Mouse (Mus musculus) left cerebral cortex, adult 18-20 months (tissue): ENCODE results near the gene Aldh3b1. TPM values are rescaled to one million over a fixed set of nuclear protein-coding genes. Genes with fewer than 3 reads are reported as not detected.

Experiments
- DNase-seq, 2 experiments: peaks; one replicate each; pipeline ENCODE4 v3.0.0; 2021 to 2022; ENCODE audit warnings: low spot score in 2 of 2, mixed read lengths in 1 of 2
- total RNA-seq, 2 experiments: library from RNA; stranded (reverse); gene quantifications; 2 replicates each; pipeline ENCODE4 v1.2.3; 2021

The Aldh3b1 gene
- total RNA-seq, 2 experiments from 2014 or later: 3.0 to 4.2 TPM

GRCm38 (mm10) chr19:3884325-3884990 lies 45.1 kb downstream of the Aldh3b1 start:
- no peak for DNase-seq

DNA sequence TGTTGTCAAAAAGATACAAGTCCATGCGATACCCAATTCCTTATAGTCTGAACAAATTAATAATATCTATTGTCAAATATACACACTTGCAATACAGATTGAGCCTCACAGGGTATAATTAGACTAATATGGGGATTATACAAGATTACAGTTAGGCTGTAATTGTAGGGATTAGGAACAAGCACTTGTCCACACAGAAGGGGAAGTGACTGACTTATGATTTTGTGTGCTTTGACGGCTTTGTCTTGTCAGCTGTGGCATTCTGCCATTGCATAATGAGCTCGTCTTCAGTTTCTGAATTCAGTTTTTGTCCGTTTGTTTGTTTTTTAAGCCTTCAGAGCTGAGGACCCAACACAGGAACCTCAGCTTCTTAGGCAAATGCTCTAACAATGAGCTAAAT lies 47.4 kb downstream of the Aldh3b1 start:
- no peak for DNase-seq

DNA sequence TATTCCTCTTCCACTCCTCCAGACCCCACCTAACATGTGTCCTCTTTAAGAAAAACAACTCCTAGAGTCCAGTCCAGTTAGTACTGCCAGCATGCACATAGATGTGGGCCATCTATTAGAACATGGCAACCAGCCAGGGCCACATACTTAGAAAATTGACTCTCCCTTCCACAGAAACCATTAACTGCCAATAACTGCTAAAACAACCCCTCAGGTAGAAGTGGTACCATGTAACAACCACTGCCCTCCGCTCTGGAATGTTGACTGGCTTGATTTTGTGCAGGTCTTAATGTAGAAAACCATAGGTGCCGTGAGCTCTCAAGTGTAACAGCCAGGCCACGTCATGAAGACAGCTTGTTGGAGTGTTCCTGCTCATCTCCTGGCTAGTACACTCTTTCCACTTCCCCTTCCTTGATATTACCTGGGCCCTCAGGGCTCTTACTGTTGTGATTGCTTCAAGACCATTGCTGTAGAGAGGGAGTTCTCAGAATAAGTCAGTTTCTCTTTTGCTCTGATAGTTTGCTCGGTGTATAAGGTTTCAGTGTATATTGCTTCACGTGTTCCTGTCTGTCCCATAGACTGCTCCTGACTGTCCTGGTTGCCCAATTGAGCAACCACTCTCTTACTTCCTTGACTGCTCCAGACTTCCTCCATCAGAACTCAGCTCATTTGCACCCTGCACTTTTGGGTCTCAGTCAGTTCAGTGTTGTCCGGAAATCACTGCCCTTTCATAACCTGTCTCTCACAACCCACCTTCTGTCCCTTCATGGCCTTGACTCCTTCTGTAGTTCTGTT lies 49.4 kb downstream of the Aldh3b1 start:
- no peak for DNase-seq

GRCm38 (mm10) chr19:3875045-3875444 lies 54.6 kb downstream of the Aldh3b1 start:
- DNase-seq: no peak

DNA sequence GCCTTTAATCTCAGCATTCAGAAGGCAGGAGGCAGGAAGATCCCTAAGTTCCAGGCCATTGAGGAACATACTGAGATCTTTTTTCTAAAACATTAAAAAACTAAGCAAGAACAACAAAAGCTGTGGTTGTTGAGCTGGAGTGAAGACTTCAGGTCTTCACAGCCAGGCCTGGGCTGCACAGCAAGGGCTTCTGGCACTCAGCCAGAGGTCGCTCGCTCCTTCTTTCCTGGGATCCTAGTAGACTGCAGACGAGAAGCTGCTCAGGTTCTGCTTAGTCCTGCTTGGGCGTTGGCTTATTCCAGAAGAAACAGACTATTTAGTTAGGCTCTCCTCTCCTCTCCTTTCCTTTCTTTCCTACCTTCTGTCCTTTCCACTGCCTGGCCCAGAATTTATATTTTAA lies 57.2 kb downstream of the Aldh3b1 start:
- no peak for DNase-seq

DNA sequence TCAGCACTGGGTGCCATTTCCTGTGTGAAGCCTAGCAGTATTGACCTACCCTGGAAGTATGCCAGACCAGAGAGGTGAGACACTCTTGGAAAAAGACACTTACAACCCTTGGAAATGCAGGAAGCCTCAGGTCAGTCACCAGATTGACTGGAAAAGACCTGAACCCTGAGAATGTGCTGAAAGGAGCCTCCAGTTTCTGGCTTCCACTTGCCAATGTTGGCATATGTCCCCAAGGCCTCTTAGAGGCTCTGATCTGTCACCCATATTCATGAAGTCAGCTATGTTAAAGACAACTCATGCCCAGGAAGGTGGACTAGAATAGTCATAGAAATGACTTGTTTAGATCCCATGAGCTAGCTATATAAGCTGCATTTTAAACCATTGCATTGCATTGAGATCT lies 58.1 kb downstream of the Aldh3b1 start:
- DNase-seq: no peak

DNA sequence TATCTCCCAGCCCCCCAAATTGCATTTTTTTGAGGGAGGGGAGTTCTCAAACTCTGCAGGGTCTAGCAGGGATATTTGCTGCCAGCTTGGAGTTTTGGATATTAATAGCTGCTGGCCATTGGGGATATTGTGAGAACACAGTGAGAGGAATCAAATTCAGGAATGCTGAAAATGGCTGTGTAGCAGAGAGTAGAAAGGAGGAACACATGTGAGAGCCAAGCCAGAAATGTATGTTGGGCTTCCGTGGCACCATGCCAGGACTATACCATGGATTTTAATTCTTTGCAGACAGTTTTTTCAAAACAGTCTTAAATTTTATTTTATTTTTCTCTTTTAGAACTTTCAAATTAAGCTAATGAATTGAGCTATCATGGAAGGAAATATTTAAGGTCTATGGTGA lies 61.3 kb downstream of the Aldh3b1 start:
- no peak for DNase-seq

DNA sequence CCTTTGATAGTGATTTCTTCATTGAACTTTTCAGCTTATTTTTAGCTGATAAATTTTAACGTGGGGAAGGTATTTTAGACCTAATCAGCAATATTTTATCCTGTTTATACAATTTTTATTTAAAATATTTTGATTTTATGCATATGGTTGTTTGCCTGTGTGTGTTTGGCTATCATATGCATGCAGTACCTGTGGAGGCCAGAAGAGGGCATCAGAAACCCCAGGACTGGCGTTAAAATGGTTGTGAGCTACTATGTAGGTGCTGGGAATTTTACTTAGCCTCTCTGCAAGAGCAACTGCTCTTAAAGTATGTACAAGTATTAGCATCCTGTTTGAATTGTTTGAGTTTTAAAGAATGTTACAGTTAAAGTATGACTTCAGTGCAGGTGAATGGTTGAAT lies 64.6 kb downstream of the Aldh3b1 start:
- no peak for DNase-seq

Other genes starting within 250 kb of the Aldh3b1 start
- 1 to 10 TPM; 7.3 to 8.3 TPM for gene Lrp5, start 243.2 kb downstream of the Aldh3b1 start, total RNA-seq
- gene 1810055G02Rik, start 221.5 kb downstream of the Aldh3b1 start, total RNA-seq: 10 to 100 TPM; 31.7 to 32.1 TPM
- gene Kmt5b, start 162.4 kb downstream of the Aldh3b1 start, total RNA-seq: 10 to 100 TPM; 48.8 to 49.8 TPM
- gene Chka, start 78.0 kb downstream of the Aldh3b1 start, total RNA-seq: 10 to 100 TPM; 82.4 to 88.0 TPM
- gene Tcirg1, start 22.7 kb downstream of the Aldh3b1 start, total RNA-seq: 10 to 100 TPM; 22.4 to 23.0 TPM
- gene Ndufs8, start 17.0 kb downstream of the Aldh3b1 start, total RNA-seq: 100 to 1,000 TPM; 141 to 148 TPM
- gene Unc93b1, start 5.4 kb upstream of the Aldh3b1 start, total RNA-seq: 10 to 100 TPM; 14.6 to 16.6 TPM
- gene Aldh3b3, start 28.8 kb upstream of the Aldh3b1 start, total RNA-seq: under 1 TPM in 1 of 2 experiments, not detected in 1; 0.23 TPM
- gene Aldh3b2, start 42.5 kb upstream of the Aldh3b1 start, total RNA-seq: 1 to 10 TPM; 1.1 to 1.3 TPM
- 1 to 10 TPM; 2.6 to 5.2 TPM for gene Acy3, start 56.8 kb upstream of the Aldh3b1 start, total RNA-seq
- not detected for gene Tbx10, start 62.9 kb upstream of the Aldh3b1 start, total RNA-seq
- 10 to 100 TPM in 1 of 2 experiments, 1 to 10 TPM in 1; 8.9 to 10.8 TPM for gene Nudt8, start 70.8 kb upstream of the Aldh3b1 start, total RNA-seq
- 1 to 10 TPM; 1.0 to 1.5 TPM for gene Gm49405, start 70.8 kb upstream of the Aldh3b1 start, total RNA-seq
- gene Doc2g, start 73.5 kb upstream of the Aldh3b1 start, total RNA-seq: 1 to 10 TPM; 3.5 to 4.9 TPM
- 100 to 1,000 TPM; 265 to 266 TPM for gene Ndufv1, start 83.0 kb upstream of the Aldh3b1 start, total RNA-seq
- 100 to 1,000 TPM; 353 to 399 TPM for gene Gstp1, start 108.2 kb upstream of the Aldh3b1 start, total RNA-seq
- 10 to 100 TPM; 40.5 to 55.2 TPM for gene Gstp2, start 116.2 kb upstream of the Aldh3b1 start, total RNA-seq
- gene Gstp3, start 129.8 kb upstream of the Aldh3b1 start, total RNA-seq: not detected
- gene Cabp2, start 151.8 kb upstream of the Aldh3b1 start, total RNA-seq: not detected
- 10 to 100 TPM; 33.6 to 37.3 TPM for gene Cdk2ap2, start 167.4 kb upstream of the Aldh3b1 start, total RNA-seq
- 100 to 1,000 TPM; 210 to 214 TPM for gene Pitpnm1, start 170.2 kb upstream of the Aldh3b1 start, total RNA-seq
- gene Aip, start 196.1 kb upstream of the Aldh3b1 start, total RNA-seq: 100 to 1,000 TPM; 121 to 126 TPM
- under 1 TPM; 0.12 TPM for gene Gpr152, start 210.0 kb upstream of the Aldh3b1 start, total RNA-seq
- under 1 TPM; 0.26 to 0.63 TPM for gene Cabp4, start 214.2 kb upstream of the Aldh3b1 start, total RNA-seq
- gene Coro1b, start 218.8 kb upstream of the Aldh3b1 start, total RNA-seq: 10 to 100 TPM; 77.9 to 81.3 TPM
- 1 to 10 TPM; 1.3 to 2.3 TPM for gene Ptprcap, start 223.8 kb upstream of the Aldh3b1 start, total RNA-seq
- gene Rps6kb2, start 233.5 kb upstream of the Aldh3b1 start, total RNA-seq: 10 to 100 TPM; 32.5 to 34.5 TPM
- gene Carns1, start 245.7 kb upstream of the Aldh3b1 start, total RNA-seq: 1 to 10 TPM; 5.1 to 9.2 TPM